ENCODE assay signal across 21 mouse cellular contexts in the genomic region with DNA sequence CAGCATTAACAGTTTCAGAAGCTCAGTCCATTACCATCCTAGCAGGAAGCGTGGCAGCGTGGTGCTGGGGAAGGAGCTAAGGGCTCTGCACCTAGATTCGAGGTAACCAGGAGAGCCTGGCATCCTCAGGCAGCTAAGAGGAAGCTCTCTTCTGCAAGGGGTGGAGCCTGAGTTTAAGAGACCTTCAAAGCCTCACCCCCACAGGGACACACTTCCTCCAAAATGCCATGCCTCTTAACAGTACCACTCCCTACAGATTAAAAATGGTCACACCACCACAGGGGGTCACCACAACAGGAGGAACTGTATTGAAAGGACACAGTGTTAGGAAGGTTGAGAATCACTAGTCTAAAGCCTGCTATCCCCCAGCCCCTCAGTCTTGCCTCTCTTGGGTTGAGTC. TPM values are rescaled to one million over a fixed set of nuclear protein-coding genes. Genes with fewer than 3 reads are reported as not detected.
A peak's percentile ranks its signal among the peaks of the same experiment; 100 is the strongest.
DNase-seq lines count a peak whose midpoint lies in the region; ATAC-seq and TF ChIP-seq lines count a peak whose summit lies in the region.
"Had no signal": no experiment of that assay in that cellular context is flagged by ENCODE, and none has a peak within 500 bp of the region (broad histone marks: within the 10 kb centered on the region; RNA-seq: fewer than 3 reads in every experiment).

No protein-coding gene starts in this region.

- peak; percentile 69 for ATAC-seq in megakaryocyte, adult 5-6 weeks (ENCODE audit: poor library complexity, severe bottlenecking)
- ATAC-seq in liver, embryonic 12.5 days = no peak
- ATAC-seq: forebrain, embryonic 15.5 days; intestine, embryonic 15.5 days had no signal

- WGBS in cerebellum, adult 2 months = 81% methylated on average over 3 of the region's 3 CpGs
- 44% methylated on average over 3 of the region's 3 CpGs for WGBS in liver, embryonic 12.5 days (ENCODE audit: insufficient replicate concordance)

- no peaks in the 10 kb centered on the region for H3K9me3 ChIP-seq in liver, embryonic 12.5 days (replicated peaks)
- H3K9me3 ChIP-seq: embryonic facial prominence, embryonic 15.5 days; forebrain, embryonic 15.5 days; hindbrain, embryonic 13.5 days; intestine, embryonic 15.5 days had no signal

- no peaks in the 10 kb centered on the region for H3K36me3 ChIP-seq in liver, embryonic 12.5 days
- H3K36me3 ChIP-seq: embryonic facial prominence, embryonic 15.5 days; forebrain, embryonic 15.5 days; hindbrain, embryonic 13.5 days; intestine, embryonic 15.5 days had no signal

- no peak for TF ChIP-seq CTCF in gastrocnemius, adult 2 months (IDR thresholded peaks at IDR 0.05)
- TF ChIP-seq CTCF in cerebellum, adult 2 months (IDR thresholded peaks at IDR 0.05; ENCODE audit: borderline replicate concordance, insufficient read depth, low read depth, low read length) = no peak

- H3K27ac ChIP-seq in gastrocnemius, adult 2 months = peak overlapping the region; percentile 40; the same call in 1 of the 2 replicates
- H3K27ac ChIP-seq in cerebellum, adult 2 months (ENCODE audit: insufficient read depth, low read length) = no peak overlapping the region
- no peak overlapping the region for H3K27ac ChIP-seq in liver, embryonic 12.5 days
- H3K27ac ChIP-seq: embryonic facial prominence, embryonic 15.5 days; forebrain, embryonic 15.5 days; hindbrain, embryonic 13.5 days; intestine, embryonic 15.5 days had no signal

- no peak for DNase-seq in gastrocnemius, adult 2 months
- DNase-seq in gastrocnemius, postnatal 4 days (ENCODE audit: low spot score in 2 of 2) = no peak
- DNase-seq in R1 (ENCODE audit: low read depth, low spot score) = peak; percentile 69
- no peak for DNase-seq in cerebellum, adult 2 months
- DNase-seq in right cerebral cortex, postnatal 14 days = no peak
- DNase-seq: adrenal gland, adult 2 months; adrenal gland, postnatal 25 days; cerebellum, adult 18-20 months; cerebellum, postnatal 10 days; embryo, embryonic 11 days; gastrocnemius, postnatal 14 days; heart, postnatal 4 days; kidney, adult 18-20 months had no signal

- no peak for TF ChIP-seq POLR2A in cerebellum, adult 2 months (IDR thresholded peaks at IDR 0.05; ENCODE audit: borderline replicate concordance, insufficient read depth, low read length)

- H3K4me2 ChIP-seq in liver, embryonic 12.5 days = no peak overlapping the region
- H3K4me2 ChIP-seq: embryonic facial prominence, embryonic 15.5 days; forebrain, embryonic 15.5 days; hindbrain, embryonic 13.5 days; intestine, embryonic 15.5 days had no signal

- no peaks in the 10 kb centered on the region; the same call in 1 of the 2 replicates for H3K4me1 ChIP-seq in cerebellum, adult 2 months (ENCODE audit: control insufficient read depth, insufficient read depth, low read length)
- H3K4me1 ChIP-seq in liver, embryonic 12.5 days = no peaks in the 10 kb centered on the region
- H3K4me1 ChIP-seq: intestine, embryonic 15.5 days had no signal

- H3K4me3 ChIP-seq in gastrocnemius, adult 2 months = no peak overlapping the region
- H3K4me3 ChIP-seq in cerebellum, adult 2 months (replicated peaks; ENCODE audit: insufficient read depth, low read depth, low read length) = no peak overlapping the region
- H3K4me3 ChIP-seq in liver, embryonic 12.5 days = no peak overlapping the region
- H3K4me3 ChIP-seq: embryonic facial prominence, embryonic 15.5 days; erythroblast, embryonic 14.5 days; forebrain, embryonic 15.5 days; hindbrain, embryonic 13.5 days; intestine, embryonic 15.5 days had no signal

- intact Hi-C loops in gastrocnemius, adult 2 months (cut with DNase I) = no loop called here

- no peaks in the 10 kb centered on the region for H3K27me3 ChIP-seq in cerebellum, adult 2 months (ENCODE audit: control insufficient read depth, insufficient read depth, low read length)
- H3K27me3 ChIP-seq in liver, embryonic 12.5 days (replicated peaks) = peaks cover 25% of the 10 kb centered on the region
- H3K27me3 ChIP-seq: CH12.LX; embryonic facial prominence, embryonic 15.5 days; forebrain, embryonic 15.5 days; hindbrain, embryonic 13.5 days; intestine, embryonic 15.5 days had no signal

- H3K9ac ChIP-seq in liver, embryonic 12.5 days = no peak overlapping the region
- H3K9ac ChIP-seq: embryonic facial prominence, embryonic 15.5 days; forebrain, embryonic 15.5 days; hindbrain, embryonic 13.5 days; intestine, embryonic 15.5 days had no signal

RNA-seq across cellular contexts. Expression of gene Alpl, which starts 19.3 kb away (rescaled TPM):
- 10 to 100 TPM; 10.3 to 42.2 TPM for total RNA-seq in gastrocnemius, adult 2 months (2021)
- 1 to 10 TPM; 1.3 to 1.5 TPM for total RNA-seq in gastrocnemius, postnatal 4 days (2021)
- total RNA-seq in megakaryocyte, adult 5-6 weeks (2015) = 0.09 TPM in 1 of 2 replicates, not detected in the other
- 0.16 TPM in 1 of 2 replicates, not detected in the other for total RNA-seq in megakaryocyte, adult 5-6 weeks (2017)
- polyA plus RNA-seq in cerebellum, adult 2 months (2012; rRNA removed) = 9.9 and 10.6 TPM in 2 replicates
- polyA plus RNA-seq in liver, embryonic 12.5 days (2016; fragmentation: Nextera tagmentation; extraction: Ambion mirVana) = 5.1 and 6.5 TPM in 2 replicates

RNA-seq across cellular contexts. Expression of gene Ece1, which starts 46.6 kb away (rescaled TPM):
- 100 to 1,000 TPM in 1 of 2 experiments, 10 to 100 TPM in 1; 61.6 to 103 TPM for total RNA-seq in gastrocnemius, adult 2 months (2021)
- total RNA-seq in gastrocnemius, postnatal 4 days (2021) = 10 to 100 TPM; 64.1 to 73.4 TPM
- total RNA-seq in megakaryocyte, adult 5-6 weeks (2015) = 19.7 and 25.4 TPM in 2 replicates
- 12.5 and 15.9 TPM in 2 replicates for total RNA-seq in megakaryocyte, adult 5-6 weeks (2017)
- polyA plus RNA-seq in cerebellum, adult 2 months (2012; rRNA removed) = 48.5 and 72.4 TPM in 2 replicates
- 17.8 and 18.5 TPM in 2 replicates for polyA plus RNA-seq in liver, embryonic 12.5 days (2016; fragmentation: Nextera tagmentation; extraction: Ambion mirVana)

Comparison
In these comparisons a context has a peak if more than half of its experiments do, and no peak if none do; other contexts are left out.
1. RNA of gene Alpl, which starts 19.3 kb away (total RNA-seq): 10.3 to 42.2 TPM in gastrocnemius, adult 2 months; 1.3 to 1.5 TPM in gastrocnemius, postnatal 4 days and 0.09 to 0.16 TPM in megakaryocyte, adult 5-6 weeks; every median in the first group is over 4 times any median in the second.